Mouse (Mus musculus) gastrocnemius, adult 8-10 months (tissue): ENCODE results near the gene Ascc3. TPM values are rescaled to one million over a fixed set of nuclear protein-coding genes. Genes with fewer than 3 reads are reported as not detected.

Source experiments
- DNase-seq, 2 experiments: peaks; one replicate each; pipeline ENCODE4 v3.0.0; 2022; ENCODE audit warnings: low spot score in 2 of 2
- total RNA-seq, 4 experiments: library from RNA; stranded (reverse); gene quantifications; 2 replicates each; pipeline ENCODE4 v1.2.4; 2022

Ascc3 gene
- total RNA-seq, 4 experiments from 2014 or later: 11.9 to 17.4 (median 14.4) TPM

GRCm38 (mm10) chr10:50894170-50894991, 301.9 kb downstream of the Ascc3 start, which contains the start of gene Sim1:
Gene Sim1, plus strand, starts transcription at chr10:50894754.
- DNase-seq: no peak

- no peak for DNase-seq
Observed at GRCm38 (mm10) chr10:50895091-50895790, 302.8 kb downstream of the Ascc3 start.

DNA sequence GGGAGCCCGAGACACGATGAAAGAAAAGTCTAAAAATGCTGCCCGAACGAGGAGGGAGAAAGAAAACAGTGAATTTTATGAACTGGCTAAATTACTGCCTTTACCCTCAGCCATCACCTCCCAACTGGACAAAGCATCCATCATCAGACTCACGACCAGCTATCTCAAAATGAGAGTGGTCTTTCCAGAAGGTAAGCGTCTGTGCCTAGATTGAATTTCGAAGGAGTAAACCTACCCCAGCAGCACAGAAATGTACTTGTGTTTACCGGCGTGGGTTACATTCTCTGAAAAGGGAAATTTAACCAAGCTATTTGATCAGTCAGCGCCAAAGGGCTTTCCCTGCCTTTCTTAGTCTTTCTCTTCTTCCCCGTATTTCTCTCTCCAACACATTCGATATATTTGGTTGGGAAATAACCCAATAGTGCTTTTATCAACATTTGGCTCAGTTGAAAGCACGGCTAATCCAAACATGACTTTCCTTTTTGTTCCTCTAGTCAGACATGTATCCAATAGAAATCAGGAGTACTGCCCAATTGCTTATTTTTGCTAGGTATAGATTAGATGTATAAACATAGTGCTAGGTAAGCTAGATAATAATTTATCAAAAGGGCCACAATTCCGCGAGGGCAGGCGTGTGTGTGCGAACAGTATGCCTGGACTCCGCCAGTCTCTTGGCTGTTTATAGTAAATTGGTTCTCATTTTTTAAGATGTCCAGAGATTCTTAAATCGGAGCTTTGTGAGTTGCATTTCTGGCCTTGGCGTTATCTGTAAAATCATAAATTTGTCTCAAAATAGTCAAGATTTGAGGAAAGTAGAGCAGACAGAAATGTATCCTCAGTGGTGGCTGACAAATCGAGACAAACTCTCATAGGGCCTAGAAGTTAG, 303.7 kb downstream of the Ascc3 start:
- DNase-seq: no peak

DNA sequence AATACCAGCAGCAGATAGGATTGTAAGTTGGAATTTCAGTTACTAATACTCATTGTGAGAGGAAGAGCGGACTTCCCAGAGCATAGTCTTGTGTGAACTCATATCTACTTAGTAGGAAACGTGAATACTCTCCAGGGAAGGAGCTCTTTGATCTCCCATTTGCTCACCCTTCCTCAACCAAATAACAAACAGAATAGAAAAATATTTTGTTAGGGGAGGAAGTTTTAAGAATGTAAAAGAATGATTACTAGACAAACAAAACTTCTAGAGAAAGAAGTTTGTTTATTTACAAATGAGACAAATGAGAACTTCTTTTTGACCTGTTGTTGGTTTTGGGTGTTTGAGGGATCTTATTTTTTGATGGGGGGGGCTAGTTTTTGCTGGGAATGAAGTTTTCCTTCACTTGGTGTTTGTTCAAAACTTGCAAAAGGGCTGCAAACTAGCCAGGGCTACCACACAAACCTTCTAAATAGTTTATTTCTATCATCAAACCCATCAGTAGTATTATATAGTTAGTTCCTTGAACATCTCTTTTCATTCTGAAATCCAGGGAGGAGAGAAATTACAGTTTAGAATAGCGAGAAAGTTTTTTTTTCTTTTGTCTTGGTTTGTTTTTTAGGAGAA, 304.4 kb downstream of the Ascc3 start:
- no peak for DNase-seq

DNA sequence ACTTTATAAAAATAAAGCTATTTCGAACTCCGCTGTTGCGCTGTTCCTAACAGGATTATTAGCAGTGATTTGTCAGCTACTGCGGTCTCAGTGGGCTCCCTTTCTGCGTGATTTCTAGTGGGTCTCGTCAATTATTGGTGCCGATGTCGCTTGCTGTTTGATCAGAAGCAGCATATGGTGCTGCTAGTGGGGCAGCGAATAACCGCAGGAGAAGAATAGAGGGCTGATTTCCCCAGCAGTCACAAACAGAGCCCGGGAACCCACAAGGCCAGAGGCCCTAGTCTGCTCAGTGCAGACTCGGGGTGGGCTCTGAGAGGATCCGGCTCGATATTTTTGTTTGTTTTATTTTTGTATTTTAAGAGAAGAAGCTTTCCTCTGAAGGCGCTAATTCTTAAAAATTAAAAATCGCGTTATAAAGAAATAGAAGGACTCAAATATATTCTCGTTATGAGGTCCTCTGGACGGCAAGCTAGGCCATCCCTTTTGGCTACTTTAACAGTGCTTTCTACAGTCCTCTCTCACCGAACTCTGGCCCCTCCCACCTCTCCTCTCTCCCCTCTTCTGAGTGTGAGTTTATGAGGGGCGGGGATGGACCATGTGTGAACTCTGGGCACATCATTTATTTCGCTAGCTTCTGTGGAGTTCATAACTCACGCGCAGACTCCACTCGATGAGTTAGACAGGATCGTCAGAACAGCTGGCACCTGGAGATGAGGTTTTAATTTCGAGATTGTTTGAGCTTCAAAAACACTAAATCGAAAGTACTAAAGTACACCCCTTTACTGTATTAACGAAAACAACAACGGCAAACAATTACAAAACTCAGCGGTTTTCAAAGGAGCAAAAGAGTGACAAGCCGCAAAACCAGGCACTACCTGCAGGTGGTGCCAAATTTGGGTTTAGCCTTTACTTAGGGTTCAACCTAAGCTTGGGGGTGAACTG, 305.3 kb downstream of the Ascc3 start:
- DNase-seq: no peak

DNA sequence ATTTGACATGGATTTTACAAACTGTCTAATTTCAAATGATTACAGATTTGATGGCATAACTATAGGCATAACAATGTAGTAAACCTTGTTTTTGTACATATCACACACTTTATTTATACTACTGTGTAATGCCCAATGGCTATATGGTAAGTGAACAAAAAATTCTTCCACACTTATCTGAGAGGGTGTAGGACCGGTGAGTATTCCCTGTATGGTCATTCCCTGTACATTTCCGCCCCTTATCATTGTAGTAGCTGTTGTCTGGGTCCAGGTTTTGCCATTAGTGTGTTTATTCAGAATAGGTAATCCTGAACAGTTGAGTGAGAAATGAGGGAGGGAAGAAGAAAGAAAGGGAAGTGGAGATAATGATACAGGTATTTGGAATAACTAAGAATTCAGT, 306.2 kb downstream of the Ascc3 start:
- no peak for DNase-seq

DNA sequence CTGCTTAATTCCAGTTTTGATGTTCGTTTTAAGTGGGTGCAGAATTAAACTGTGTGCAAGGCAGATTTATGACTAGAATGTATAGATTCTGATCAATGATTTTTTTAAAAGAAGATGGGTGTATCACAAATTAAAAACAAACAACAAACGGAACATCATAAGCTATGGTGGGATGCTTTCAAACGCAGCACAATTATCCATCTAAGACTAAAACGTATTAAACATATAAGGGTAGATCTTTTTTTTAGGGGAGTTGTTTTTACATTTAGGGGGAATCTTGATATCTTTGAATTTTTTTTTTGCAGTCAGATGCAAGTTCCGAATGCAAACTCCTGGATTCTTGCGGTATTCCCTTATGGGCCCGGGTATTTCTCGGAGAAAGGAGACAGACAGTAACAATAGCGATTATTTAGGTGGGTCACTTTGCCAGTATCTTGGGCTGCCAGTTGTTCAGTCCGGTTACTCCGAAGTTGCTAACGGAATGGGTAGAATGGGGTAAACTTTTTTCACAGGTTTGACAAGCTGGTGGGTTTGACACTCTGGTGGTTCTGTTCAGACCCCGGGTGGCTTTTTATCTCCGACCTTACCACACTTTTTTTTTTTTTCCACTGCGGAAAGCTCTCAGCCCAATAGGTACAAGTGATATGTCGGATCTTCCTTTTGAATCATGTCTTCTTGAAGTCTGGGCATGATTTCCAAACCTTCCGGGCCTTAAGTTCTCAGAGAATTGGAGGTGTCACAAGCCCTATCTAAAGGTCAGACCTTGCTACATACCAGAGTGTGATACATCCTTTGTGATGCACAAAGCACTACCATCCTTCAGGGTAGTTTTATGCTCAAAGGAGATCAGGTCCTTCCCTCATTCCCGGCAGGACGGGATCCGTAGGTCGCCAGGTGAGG, 307.6 kb downstream of the Ascc3 start:
- no peak for DNase-seq
